Mouse (Mus musculus): Measurements from ENCODE around the gene Erbb4. TPM values are rescaled to one million over a fixed set of nuclear protein-coding genes. Genes with fewer than 3 reads are reported as not detected.
"Not testable (repeated sequence)": the region's sequence is repeated elsewhere in the genome, so short reads cannot be mapped to it uniquely, and the experiment has no call there.

The Erbb4 gene
- total RNA-seq, 1 experiment from 2014 or later, result not detected

- ATAC-seq (replicated peaks in 1 of 2; ENCODE audit: insufficient read depth in 1 of 2, low FRiP score in 2 of 2, low TSS enrichment in 1 of 2, low read depth in 1 of 2, poor library complexity in 2 of 2, severe bottlenecking in 2 of 2), result no peak
These were observed 327.2 kb downstream of the Erbb4 start for GRCm38 (mm10) chr1:68780653-68781052.

GRCm38 (mm10) chr1:68780032-68780431 lies 327.8 kb downstream of the Erbb4 start:
- no peak for ATAC-seq (replicated peaks in 1 of 2; ENCODE audit: insufficient read depth in 1 of 2, low FRiP score in 2 of 2, low TSS enrichment in 1 of 2, low read depth in 1 of 2, poor library complexity in 2 of 2, severe bottlenecking in 2 of 2)

- ATAC-seq (replicated peaks in 1 of 2; ENCODE audit: insufficient read depth in 1 of 2, low FRiP score in 2 of 2, low TSS enrichment in 1 of 2, low read depth in 1 of 2, poor library complexity in 2 of 2, severe bottlenecking in 2 of 2), result not testable (repeated sequence)
These were observed 341.8 kb downstream of the Erbb4 start for GRCm38 (mm10) chr1:68766095-68766494.

GRCm38 (mm10) chr1:68762456-68762855 lies 345.4 kb downstream of the Erbb4 start:
- no peak for ATAC-seq (replicated peaks in 1 of 2; ENCODE audit: insufficient read depth in 1 of 2, low FRiP score in 2 of 2, low TSS enrichment in 1 of 2, low read depth in 1 of 2, poor library complexity in 2 of 2, severe bottlenecking in 2 of 2)

- no peak for ATAC-seq (replicated peaks in 1 of 2; ENCODE audit: insufficient read depth in 1 of 2, low FRiP score in 2 of 2, low TSS enrichment in 1 of 2, low read depth in 1 of 2, poor library complexity in 2 of 2, severe bottlenecking in 2 of 2)
These were observed 358.9 kb downstream of the Erbb4 start for GRCm38 (mm10) chr1:68748976-68749375.

GRCm38 (mm10) chr1:68681478-68681877 lies 426.4 kb downstream of the Erbb4 start:
- ATAC-seq (replicated peaks in 1 of 2; ENCODE audit: insufficient read depth in 1 of 2, low FRiP score in 2 of 2, low TSS enrichment in 1 of 2, low read depth in 1 of 2, poor library complexity in 2 of 2, severe bottlenecking in 2 of 2), result no peak

GRCm38 (mm10) chr1:68674667-68675066 lies 433.2 kb downstream of the Erbb4 start:
- no peak for ATAC-seq (replicated peaks in 1 of 2; ENCODE audit: insufficient read depth in 1 of 2, low FRiP score in 2 of 2, low TSS enrichment in 1 of 2, low read depth in 1 of 2, poor library complexity in 2 of 2, severe bottlenecking in 2 of 2)

GRCm38 (mm10) chr1:68666831-68667601 lies 440.8 kb downstream of the Erbb4 start:
- ATAC-seq (replicated peaks in 1 of 2; ENCODE audit: insufficient read depth in 1 of 2, low FRiP score in 2 of 2, low TSS enrichment in 1 of 2, low read depth in 1 of 2, poor library complexity in 2 of 2, severe bottlenecking in 2 of 2), result no peak

GRCm38 (mm10) chr1:68590475-68590874 lies 517.4 kb downstream of the Erbb4 start:
- no peak for ATAC-seq (replicated peaks in 1 of 2; ENCODE audit: insufficient read depth in 1 of 2, low FRiP score in 2 of 2, low TSS enrichment in 1 of 2, low read depth in 1 of 2, poor library complexity in 2 of 2, severe bottlenecking in 2 of 2)

- no peak for ATAC-seq (replicated peaks in 1 of 2; ENCODE audit: insufficient read depth in 1 of 2, low FRiP score in 2 of 2, low TSS enrichment in 1 of 2, low read depth in 1 of 2, poor library complexity in 2 of 2, severe bottlenecking in 2 of 2)
These were observed 533.9 kb downstream of the Erbb4 start for GRCm38 (mm10) chr1:68573851-68574540.

GRCm38 (mm10) chr1:68570924-68571323 lies 536.9 kb downstream of the Erbb4 start:
- no peak for ATAC-seq (replicated peaks in 1 of 2; ENCODE audit: insufficient read depth in 1 of 2, low FRiP score in 2 of 2, low TSS enrichment in 1 of 2, low read depth in 1 of 2, poor library complexity in 2 of 2, severe bottlenecking in 2 of 2)

GRCm38 (mm10) chr1:68542942-68543341 lies 564.9 kb downstream of the Erbb4 start:
- ATAC-seq (replicated peaks in 1 of 2; ENCODE audit: insufficient read depth in 1 of 2, low FRiP score in 2 of 2, low TSS enrichment in 1 of 2, low read depth in 1 of 2, poor library complexity in 2 of 2, severe bottlenecking in 2 of 2), result no peak

GRCm38 (mm10) chr1:68517820-68518219 lies 590.0 kb downstream of the Erbb4 start:
- ATAC-seq (replicated peaks in 1 of 2; ENCODE audit: insufficient read depth in 1 of 2, low FRiP score in 2 of 2, low TSS enrichment in 1 of 2, low read depth in 1 of 2, poor library complexity in 2 of 2, severe bottlenecking in 2 of 2), result no peak

- ATAC-seq (replicated peaks in 1 of 2; ENCODE audit: insufficient read depth in 1 of 2, low FRiP score in 2 of 2, low TSS enrichment in 1 of 2, low read depth in 1 of 2, poor library complexity in 2 of 2, severe bottlenecking in 2 of 2), result no peak
These were observed 604.0 kb downstream of the Erbb4 start for GRCm38 (mm10) chr1:68503873-68504272.

- ATAC-seq (replicated peaks in 1 of 2; ENCODE audit: insufficient read depth in 1 of 2, low FRiP score in 2 of 2, low TSS enrichment in 1 of 2, low read depth in 1 of 2, poor library complexity in 2 of 2, severe bottlenecking in 2 of 2), result no peak
These were observed 606.3 kb downstream of the Erbb4 start for GRCm38 (mm10) chr1:68501561-68501960.

- no peak for ATAC-seq (replicated peaks in 1 of 2; ENCODE audit: insufficient read depth in 1 of 2, low FRiP score in 2 of 2, low TSS enrichment in 1 of 2, low read depth in 1 of 2, poor library complexity in 2 of 2, severe bottlenecking in 2 of 2)
These were observed 641.4 kb downstream of the Erbb4 start for GRCm38 (mm10) chr1:68466390-68466960.

- no peak for ATAC-seq (replicated peaks in 1 of 2; ENCODE audit: insufficient read depth in 1 of 2, low FRiP score in 2 of 2, low TSS enrichment in 1 of 2, low read depth in 1 of 2, poor library complexity in 2 of 2, severe bottlenecking in 2 of 2)
These were observed 656.6 kb downstream of the Erbb4 start for GRCm38 (mm10) chr1:68451274-68451673.

- ATAC-seq (replicated peaks in 1 of 2; ENCODE audit: insufficient read depth in 1 of 2, low FRiP score in 2 of 2, low TSS enrichment in 1 of 2, low read depth in 1 of 2, poor library complexity in 2 of 2, severe bottlenecking in 2 of 2), result no peak
These were observed 683.4 kb downstream of the Erbb4 start for GRCm38 (mm10) chr1:68424336-68424983.

Measured in hematopoietic stem cell, adult 5-6 weeks (primary cell).